9 mouse cellular contexts compared by ENCODE assay signal in the genomic region with DNA sequence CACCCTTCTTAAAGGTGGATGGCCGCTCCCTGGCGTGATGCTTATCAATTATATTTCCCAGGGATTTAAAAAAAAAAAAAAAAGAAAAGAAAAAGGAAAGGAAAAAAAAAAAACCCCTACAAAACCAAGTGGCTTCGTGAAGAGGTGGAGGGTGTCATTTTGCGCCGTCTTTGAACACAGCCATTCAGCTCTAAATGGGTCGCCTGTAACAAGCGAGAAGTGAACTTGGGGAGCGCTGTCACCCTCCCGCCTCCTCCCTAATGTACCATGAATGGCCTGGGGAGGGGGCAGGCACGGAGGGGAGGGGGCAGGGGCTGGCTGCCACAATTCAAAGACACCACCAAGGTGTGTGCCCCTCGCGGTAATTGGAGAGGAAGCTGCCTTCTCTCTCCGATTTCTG.
DNase-seq lines count a peak whose midpoint lies in the region; ATAC-seq lines count a peak whose summit lies in the region.
"Had no signal": no experiment of that assay in that cellular context is flagged by ENCODE, and none has a peak within 500 bp of the region (broad histone marks: within the 10 kb centered on the region; RNA-seq: fewer than 3 reads in every experiment).

No protein-coding gene starts in this region.

- no peak overlapping the region for H3K9ac ChIP-seq in kidney, embryonic 16.5 days (replicated peaks; ENCODE audit: low read length)
- no peak overlapping the region for H3K9ac ChIP-seq in forebrain, embryonic 13.5 days
- H3K9ac ChIP-seq in limb, embryonic 13.5 days = peak overlapping the region; percentile 14; the same call in 1 of the 2 replicates
- H3K9ac ChIP-seq in stomach, embryonic 14.5 days (replicated peaks; ENCODE audit: low read depth, low read length) = no peak overlapping the region
- H3K9ac ChIP-seq: heart, embryonic 15.5 days had no signal

- 2% methylated on average over 13 of the region's 13 CpGs for WGBS in kidney, embryonic 16.5 days
- under 1% methylated on average over 13 of the region's 13 CpGs for WGBS in forebrain, embryonic 13.5 days
- 1% methylated on average over 13 of the region's 13 CpGs for WGBS in limb, embryonic 13.5 days
- 2% methylated on average over 13 of the region's 13 CpGs for WGBS in stomach, embryonic 14.5 days

- no peak for DNase-seq in kidney, postnatal 10 days
- DNase-seq in cerebellum, postnatal 10 days = no peak
- DNase-seq in urinary bladder, postnatal 25 days (ENCODE audit: low spot score) = no peak
- DNase-seq: kidney, postnatal 4 days had no signal

- no peaks in the 10 kb centered on the region for H3K36me3 ChIP-seq in kidney, embryonic 16.5 days (ENCODE audit: insufficient read depth, low read length)
- H3K36me3 ChIP-seq in forebrain, embryonic 13.5 days (ENCODE audit: poor library complexity, severe bottlenecking) = no peaks in the 10 kb centered on the region
- H3K36me3 ChIP-seq in limb, embryonic 13.5 days = no peaks in the 10 kb centered on the region
- H3K36me3 ChIP-seq in stomach, embryonic 14.5 days (ENCODE audit: control insufficient read depth, insufficient read depth, low read length) = no peaks in the 10 kb centered on the region
- H3K36me3 ChIP-seq: heart, embryonic 15.5 days had no signal

- H3K4me2 ChIP-seq in kidney, embryonic 16.5 days (replicated peaks; ENCODE audit: low read depth, low read length) = peak overlapping the region; percentile 28; the same call in 1 of the 2 replicates
- H3K4me2 ChIP-seq in forebrain, embryonic 13.5 days = peak overlapping the region; percentile 36
- peak overlapping the region; percentile 52 for H3K4me2 ChIP-seq in limb, embryonic 13.5 days (replicated peaks)
- H3K4me2 ChIP-seq in stomach, embryonic 14.5 days (replicated peaks; ENCODE audit: low read depth, low read length) = peak overlapping the region; percentile 30
- H3K4me2 ChIP-seq: heart, embryonic 15.5 days had no signal

- H3K9me3 ChIP-seq in kidney, embryonic 16.5 days (ENCODE audit: low read length) = no peaks in the 10 kb centered on the region
- no peaks in the 10 kb centered on the region for H3K9me3 ChIP-seq in forebrain, embryonic 13.5 days (replicated peaks)
- H3K9me3 ChIP-seq in limb, embryonic 13.5 days = no peaks in the 10 kb centered on the region
- H3K9me3 ChIP-seq in stomach, embryonic 14.5 days (ENCODE audit: control insufficient read depth, low read depth, low read length) = no peaks in the 10 kb centered on the region
- H3K9me3 ChIP-seq: heart, embryonic 15.5 days had no signal

- peaks cover 62% of the 10 kb centered on the region for H3K27me3 ChIP-seq in kidney, embryonic 16.5 days (ENCODE audit: insufficient read depth, low read length)
- H3K27me3 ChIP-seq in forebrain, embryonic 13.5 days = peaks cover 100% of the 10 kb centered on the region
- peaks cover 76% of the 10 kb centered on the region for H3K27me3 ChIP-seq in limb, embryonic 13.5 days
- H3K27me3 ChIP-seq in stomach, embryonic 14.5 days (ENCODE audit: control insufficient read depth, insufficient read depth, low read length) = peaks cover 20% of the 10 kb centered on the region; the same call in 1 of the 2 replicates

- peak overlapping the region; percentile 27 for H3K4me3 ChIP-seq in kidney, embryonic 16.5 days (ENCODE audit: low read length)
- no peak overlapping the region; the same call in 1 of the 2 replicates for H3K4me3 ChIP-seq in forebrain, embryonic 13.5 days
- H3K4me3 ChIP-seq in limb, embryonic 13.5 days = peak overlapping the region; percentile 27
- 0 out of 2 replicates have a peak overlapping the region, but pooled peaks have one; percentile 4 for H3K4me3 ChIP-seq in stomach, embryonic 14.5 days (ENCODE audit: low read depth, low read length)
- H3K4me3 ChIP-seq: heart, embryonic 15.5 days had no signal

- no peak overlapping the region for H3K27ac ChIP-seq in kidney, embryonic 16.5 days (ENCODE audit: low read length)
- no peak overlapping the region for H3K27ac ChIP-seq in forebrain, embryonic 13.5 days
- H3K27ac ChIP-seq in limb, embryonic 13.5 days = no peak overlapping the region
- H3K27ac ChIP-seq in stomach, embryonic 14.5 days (ENCODE audit: low read length) = no peak overlapping the region
- H3K27ac ChIP-seq: heart, embryonic 15.5 days had no signal

- no peak for ATAC-seq in kidney, embryonic 16.5 days (ENCODE audit: low FRiP score, low TSS enrichment)
- ATAC-seq in forebrain, embryonic 13.5 days = no peak
- ATAC-seq in limb, embryonic 13.5 days (ENCODE audit: low FRiP score, low read depth) = no peak
- no peak for ATAC-seq in stomach, embryonic 14.5 days (ENCODE audit: insufficient number of reproducible peaks, insufficient read depth, low FRiP score, low read depth)

- peaks cover 22% of the 10 kb centered on the region for H3K4me1 ChIP-seq in kidney, embryonic 16.5 days (ENCODE audit: insufficient read depth, low read length)
- H3K4me1 ChIP-seq in forebrain, embryonic 13.5 days = peaks cover 17% of the 10 kb centered on the region
- peaks cover 36% of the 10 kb centered on the region for H3K4me1 ChIP-seq in limb, embryonic 13.5 days
- H3K4me1 ChIP-seq in stomach, embryonic 14.5 days (ENCODE audit: control insufficient read depth, insufficient read depth, low read length) = 0 out of 2 replicates have a peak, but pooled peaks cover 4% of the 10 kb centered on the region
- H3K4me1 ChIP-seq: heart, embryonic 15.5 days had no signal
